In genomic region chr3:92142644-92143043, GRCm38 (mm10) we compare ENCODE assay signal across 47 mouse cellular contexts. TPM values are rescaled to one million over a fixed set of nuclear protein-coding genes. Genes with fewer than 3 reads are reported as not detected.
"Had no signal": no experiment of that assay in that cellular context is flagged by ENCODE, and none has a peak within 500 bp of the region (broad histone marks: within the 10 kb centered on the region; RNA-seq: fewer than 3 reads in every experiment).

TSS of gene Lelp1 (minus strand) at chr3:92142744.

- DNase-seq: left cerebral cortex, postnatal 4 days; liver; liver, embryonic 13.5 days; liver, postnatal 0 days; lung, adult 18-20 months; lung, adult 2 months; lung, embryonic 14.5 days; lung, postnatal 10 days; lung, postnatal 14 days; lung, postnatal 36 days; lung, postnatal 4 days; midbrain, embryonic 14.5 days had no signal

- H3K36me3 ChIP-seq: limb, embryonic 10.5 days; limb, embryonic 12.5 days; limb, embryonic 13.5 days; limb, embryonic 15.5 days; liver, embryonic 12.5 days; liver, embryonic 13.5 days; liver, embryonic 15.5 days; lung, embryonic 15.5 days; midbrain, embryonic 10.5 days; midbrain, embryonic 12.5 days; midbrain, embryonic 13.5 days; midbrain, embryonic 15.5 days had no signal

- H3K27me3 ChIP-seq: limb, embryonic 12.5 days; limb, embryonic 13.5 days; limb, embryonic 15.5 days; liver, embryonic 12.5 days; liver, embryonic 13.5 days; liver, embryonic 15.5 days; lung, embryonic 15.5 days; megakaryocyte, embryonic 14.5 days; midbrain, embryonic 12.5 days; midbrain, embryonic 13.5 days; midbrain, embryonic 15.5 days had no signal

- H3K4me1 ChIP-seq: limb, embryonic 10.5 days; limb, embryonic 12.5 days; limb, embryonic 13.5 days; limb, embryonic 15.5 days; liver, embryonic 12.5 days; liver, embryonic 13.5 days; liver, embryonic 15.5 days; lung, embryonic 15.5 days; megakaryocyte, embryonic 14.5 days; midbrain, embryonic 10.5 days; midbrain, embryonic 12.5 days; midbrain, embryonic 13.5 days; midbrain, embryonic 15.5 days had no signal

- H3K27ac ChIP-seq: left cerebral cortex, adult 2 months; limb, embryonic 10.5 days; limb, embryonic 12.5 days; limb, embryonic 13.5 days; limb, embryonic 15.5 days; liver, embryonic 12.5 days; liver, embryonic 13.5 days; liver, embryonic 14.5 days; liver, embryonic 15.5 days; lung, embryonic 15.5 days; macrophage; midbrain, embryonic 10.5 days; midbrain, embryonic 12.5 days; midbrain, embryonic 13.5 days; midbrain, embryonic 15.5 days had no signal

- H3K4me3 ChIP-seq: left cerebral cortex, adult 2 months; limb, embryonic 10.5 days; limb, embryonic 12.5 days; limb, embryonic 13.5 days; limb, embryonic 15.5 days; liver, embryonic 12.5 days; liver, embryonic 13.5 days; liver, embryonic 15.5 days; lung, embryonic 15.5 days; megakaryocyte, embryonic 14.5 days; midbrain, embryonic 10.5 days; midbrain, embryonic 12.5 days; midbrain, embryonic 13.5 days; midbrain, embryonic 15.5 days; myocyte had no signal

RNA-seq across cellular contexts. Expression of gene Lelp1, which starts in this region (rescaled TPM):
- total RNA-seq: left cerebral cortex, adult 2 months; left cerebral cortex, adult 8-10 months; left cerebral cortex, postnatal 10 days; left cerebral cortex, postnatal 14 days; left cerebral cortex, postnatal 25 days; left cerebral cortex, postnatal 36 days; left cerebral cortex, postnatal 4 days; liver, adult 2 months; megakaryocyte progenitor cell, adult 5-6 weeks; megakaryocyte, adult 5-6 weeks; megakaryocyte-erythroid progenitor cell, adult 5-6 weeks; midbrain, postnatal 0 days; monocyte, adult 5-6 weeks had no signal
- polyA plus RNA-seq: limb, embryonic 10.5 days; limb, embryonic 11.5 days; limb, embryonic 12.5 days; limb, embryonic 13.5 days; limb, embryonic 14.5 days; limb, embryonic 15.5 days; liver, adult 2 months; liver, embryonic 11.5 days; liver, embryonic 12.5 days; liver, embryonic 13.5 days; liver, embryonic 14.5 days; liver, embryonic 15.5 days; liver, embryonic 16.5 days; liver, postnatal 0 days; lung, adult 2 months; lung, embryonic 14.5 days; lung, embryonic 15.5 days; lung, embryonic 16.5 days; lung, postnatal 0 days; macrophage; midbrain, embryonic 10.5 days; midbrain, embryonic 11.5 days; midbrain, embryonic 12.5 days; midbrain, embryonic 13.5 days; midbrain, embryonic 14.5 days; midbrain, embryonic 15.5 days; midbrain, embryonic 16.5 days; midbrain, postnatal 0 days; myocyte had no signal
